Mouse (Mus musculus) midbrain, embryonic 14.5 days (tissue): Measurements from ENCODE around the gene Immp2l. TPM values are rescaled to one million over a fixed set of nuclear protein-coding genes. Genes with fewer than 3 reads are reported as not detected.
A peak's percentile ranks its signal among the peaks of the same experiment; 100 is the strongest.

ENCODE experiments used
- ATAC-seq: fragments of 200-750 bp; cut with Nextera tagmentation; 2 replicates; pipeline ENCODE4 v1.8.0; 2017; ENCODE audit warnings: moderate number of reproducible peaks, moderate library complexity; ENCODE audit not compliant: low FRiP score, low TSS enrichment
- DNase-seq: peaks from one replicate; pipeline ENCODE4 v3.0.0-alpha.2; 2015
- H3K27ac ChIP-seq: fragments of 300-500 bp; sonication (generic); replicated peaks from 2 replicates; pipeline ENCODE4 v1.5.1; 2014; ENCODE audit warnings: mild to moderate bottlenecking, low read depth, low read length, moderate library complexity
- H3K27me3 ChIP-seq: fragments of 300-500 bp; sonication (generic); 2 replicates; pipeline ENCODE4 v1.6.1; 2014; ENCODE audit warnings: low read length, control low read depth, mixed read lengths; ENCODE audit not compliant: control insufficient read depth, insufficient read depth
- H3K36me3 ChIP-seq: fragments of 300-500 bp; sonication (generic); 2 replicates; pipeline ENCODE4 v1.6.1; 2014; ENCODE audit warnings: low read length, control low read depth; ENCODE audit not compliant: control insufficient read depth, insufficient read depth
- H3K4me1 ChIP-seq: fragments of 300-500 bp; sonication (generic); 2 replicates; pipeline ENCODE4 v1.6.1; 2014; ENCODE audit warnings: mild to moderate bottlenecking, antibody characterized with exemption, low read length, control low read depth; ENCODE audit not compliant: control insufficient read depth, insufficient read depth
- H3K4me2 ChIP-seq: fragments of 300-500 bp; sonication (generic); 2 replicates; pipeline ENCODE4 v1.6.1; 2014; ENCODE audit warnings: mild to moderate bottlenecking, low read length, moderate library complexity
- H3K4me3 ChIP-seq: fragments of 300-500 bp; sonication (generic); replicated peaks from 2 replicates; pipeline ENCODE4 v1.5.1; 2014; ENCODE audit warnings: low read depth, low read length
- H3K9ac ChIP-seq: fragments of 300-500 bp; sonication (generic); replicated peaks from 2 replicates; pipeline ENCODE4 v1.6.1; 2014; ENCODE audit warnings: mild to moderate bottlenecking, low read length, moderate library complexity
- H3K9me3 ChIP-seq: fragments of 300-500 bp; sonication (generic); 2 replicates; pipeline ENCODE4 v1.6.1; 2016; ENCODE audit warnings: low read length, control low read depth, mixed read lengths; ENCODE audit not compliant: control insufficient read depth
- WGBS: fragments of 180-500 bp; shearing (Covaris S2); extraction: QIAGEN DNeasy Blood & Tissue Kit; methylation state at CpG from one replicate; pipeline ENCODE4 v1.1.7; 2014; 5-methylcytosine and 5-hydroxymethylcytosine counted together
- polyA plus RNA-seq: library from polyadenylated mRNA; unstranded; fragments of >200 nt; fragmentation: Nextera tagmentation; extraction: Ambion mirVana; gene quantifications from 2 replicates; pipeline ENCODE4 v1.2.1, GENCODE M21; 2014

Gene Immp2l
- polyA plus RNA-seq = 5.5 and 7.3 TPM in 2 replicates

DNA sequence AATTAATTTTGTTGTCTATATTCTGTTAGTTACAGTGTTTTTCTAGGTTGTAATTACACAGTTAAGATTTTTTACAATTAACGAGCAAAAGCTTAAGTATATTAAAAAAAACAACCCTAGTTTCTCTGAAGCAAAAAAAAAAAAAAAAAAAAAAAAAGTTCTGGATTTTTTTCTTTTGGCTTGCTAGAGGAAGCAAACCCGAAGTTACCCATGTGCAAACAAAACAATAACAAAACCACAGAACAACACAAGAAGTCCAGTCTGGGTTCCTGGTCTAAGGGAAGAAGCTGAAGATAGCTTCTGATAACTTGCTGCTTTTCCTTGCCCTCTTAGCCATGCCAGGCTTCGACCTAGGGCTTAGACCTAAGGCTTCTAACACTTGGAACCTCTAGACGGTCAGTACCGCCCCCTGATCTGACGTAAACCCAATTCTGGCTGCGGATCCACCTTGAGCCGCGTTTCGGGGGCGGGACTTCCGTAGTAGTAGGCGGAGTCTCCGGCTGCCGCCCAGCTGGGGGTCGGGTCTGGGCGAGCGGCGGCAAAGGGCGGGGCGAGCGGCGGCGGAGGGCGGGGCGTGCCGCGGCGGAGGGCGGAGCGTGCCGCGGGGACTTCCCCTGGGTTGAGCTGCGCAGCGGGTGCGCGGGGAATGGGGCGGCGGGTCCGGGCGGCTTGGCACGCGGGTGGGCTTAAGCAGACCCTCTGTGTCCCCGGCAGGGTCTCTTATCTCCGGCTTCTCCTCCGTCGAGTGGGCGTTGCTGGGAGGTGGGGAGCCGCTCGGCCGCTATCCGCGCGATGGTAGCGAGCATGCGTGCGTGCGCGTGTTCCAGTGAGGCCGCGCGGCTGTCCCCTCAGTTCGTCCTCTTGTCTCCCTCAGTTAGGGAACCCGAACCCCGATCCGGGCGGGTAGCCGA, at the start of gene Immp2l:
Gene Immp2l (plus strand): TSS at position 580 of the 911 bp plus-strand sequence.
- 3% methylated on average over 63 of the region's 68 CpGs for WGBS
- H3K27me3 ChIP-seq = no peaks in the 10 kb centered on the region
- peak within 1 kb of the TSS; percentile 68 for H3K9ac ChIP-seq
- H3K4me1 ChIP-seq = no peaks in the 10 kb centered on the region
- H3K27ac ChIP-seq = peak within 1 kb of the TSS; percentile 77
- peak; percentile 95 for DNase-seq
- H3K9me3 ChIP-seq = no peaks in the 10 kb centered on the region
- peak; percentile 97 for ATAC-seq
- H3K36me3 ChIP-seq = no peaks in the 10 kb centered on the region
- peak within 1 kb of the TSS; percentile 61 for H3K4me2 ChIP-seq
- peak within 1 kb of the TSS; percentile 68 for H3K4me3 ChIP-seq

DNA sequence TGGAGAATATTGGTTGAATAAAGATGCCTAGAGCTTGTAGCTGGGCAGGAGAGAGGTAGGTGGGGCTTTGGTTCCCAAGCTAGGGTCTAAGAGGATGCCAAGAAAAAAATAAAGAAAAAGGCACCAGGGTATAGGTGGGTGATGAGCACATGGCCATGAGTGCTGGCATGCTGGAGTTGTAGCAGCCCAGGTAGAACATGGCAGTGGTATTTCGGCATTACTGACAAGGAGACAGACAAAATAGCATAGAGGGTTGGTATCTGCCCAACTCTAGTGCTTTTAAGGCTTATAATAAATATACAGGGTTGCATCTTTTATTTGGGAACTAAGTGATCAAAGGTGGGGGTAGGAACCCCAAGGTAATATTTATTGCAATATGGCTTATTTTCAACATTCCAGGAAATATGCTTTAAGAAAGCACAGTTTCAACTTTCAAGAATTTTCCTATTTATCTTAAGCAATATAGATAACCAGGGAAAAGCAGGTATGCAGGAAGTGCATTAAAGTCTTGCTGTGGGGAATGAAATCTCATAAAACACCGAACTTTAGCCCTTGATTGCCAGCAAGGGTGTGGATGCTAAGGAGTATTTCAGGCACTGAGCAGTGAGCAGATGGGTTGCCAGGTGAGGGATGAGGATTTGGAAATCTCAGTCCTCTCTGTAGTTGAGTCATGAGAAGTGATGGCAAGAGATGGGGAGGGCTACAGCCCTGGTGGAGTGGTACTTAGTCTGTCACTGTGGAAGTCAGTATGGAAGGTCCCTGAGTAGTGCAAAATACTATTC, 45.0 kb upstream of the Immp2l start:
- no peaks in the 10 kb centered on the region for H3K4me1 ChIP-seq
- ATAC-seq (no peak), DNase-seq (no peak)
- no peak overlapping the region for H3K27ac ChIP-seq
- H3K4me2 ChIP-seq = no peak overlapping the region
- H3K9ac ChIP-seq = no peak overlapping the region
- H3K27me3 ChIP-seq = no peaks in the 10 kb centered on the region
- WGBS = 89% methylated on average over 2 of the region's 2 CpGs
- no peaks in the 10 kb centered on the region for H3K9me3 ChIP-seq
- H3K4me3 ChIP-seq = no peak overlapping the region
- H3K36me3 ChIP-seq = no peaks in the 10 kb centered on the region

DNA sequence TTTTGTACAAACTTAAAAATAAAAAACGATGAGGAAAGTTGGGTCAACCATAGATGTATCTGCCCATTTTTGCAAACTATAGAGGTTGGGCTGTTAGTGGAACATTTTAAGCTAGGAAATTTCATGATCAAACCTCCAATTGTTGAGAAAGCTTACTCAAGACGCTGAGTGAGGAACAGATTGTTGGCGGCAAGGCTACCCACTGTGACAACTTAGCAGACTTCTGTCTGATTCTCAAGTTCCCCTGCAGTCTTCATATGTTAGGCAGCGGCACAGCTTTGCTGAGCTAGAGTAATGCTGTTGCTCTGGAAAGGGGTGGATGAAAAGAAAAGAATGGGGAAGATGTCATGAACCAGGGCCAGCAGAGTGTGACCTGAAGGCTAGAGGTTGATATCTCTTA, 44.2 kb upstream of the Immp2l start:
- Histone ChIP-seq H3K27me3 (no peaks in the 10 kb centered on the region), H3K4me2 (no peak overlapping the region), H3K36me3 (no peaks in the 10 kb centered on the region), H3K9me3 (no peaks in the 10 kb centered on the region), H3K9ac (no peak overlapping the region), H3K4me1 (no peaks in the 10 kb centered on the region), H3K4me3 (no peak overlapping the region), H3K27ac (no peak overlapping the region)
- no peak for DNase-seq
- ATAC-seq = no peak
- 76% methylated on average over 4 of the region's 4 CpGs for WGBS

DNA sequence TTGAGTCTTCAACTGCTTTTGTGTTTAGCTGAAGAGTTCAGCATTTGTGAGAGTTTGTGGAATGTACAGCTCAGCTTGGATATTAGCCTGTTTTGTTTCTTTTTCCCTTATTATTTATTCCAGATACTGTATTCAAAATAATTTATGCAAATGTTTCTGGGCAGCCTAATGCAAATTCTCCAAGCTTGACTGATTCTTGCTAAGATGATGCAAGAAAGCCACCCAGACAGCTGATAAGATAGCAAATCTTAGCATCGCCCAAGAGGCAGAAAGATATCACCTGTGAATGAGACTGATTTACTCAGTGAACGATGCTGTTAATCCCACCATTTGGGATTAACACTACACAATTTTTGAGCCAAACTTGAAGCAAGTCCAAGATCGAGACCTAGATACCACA, 43.7 kb upstream of the Immp2l start:
- H3K9me3 ChIP-seq = no peaks in the 10 kb centered on the region
- H3K27ac ChIP-seq = no peak overlapping the region
- H3K4me1 ChIP-seq = no peaks in the 10 kb centered on the region
- no peak overlapping the region for H3K9ac ChIP-seq
- DNase-seq (no peak), ATAC-seq (no peak)
- no peaks in the 10 kb centered on the region for H3K36me3 ChIP-seq
- WGBS = 84% methylated on average over 3 of the region's 3 CpGs
- no peak overlapping the region for H3K4me2 ChIP-seq
- H3K4me3 ChIP-seq = no peak overlapping the region
- H3K27me3 ChIP-seq = no peaks in the 10 kb centered on the region

- H3K9me3 ChIP-seq = no peaks in the 10 kb centered on the region
- 74% methylated on average over 1 of the region's 1 CpGs for WGBS
- DNase-seq (no peak), ATAC-seq (no peak)
- H3K4me3 ChIP-seq = no peak overlapping the region
- H3K9ac ChIP-seq = no peak overlapping the region
- H3K4me1 ChIP-seq = no peaks in the 10 kb centered on the region
- H3K36me3 ChIP-seq = no peaks in the 10 kb centered on the region
- no peaks in the 10 kb centered on the region for H3K27me3 ChIP-seq
- H3K27ac ChIP-seq = no peak overlapping the region
- H3K4me2 ChIP-seq = no peak overlapping the region
These were observed 40.9 kb upstream of the Immp2l start for GRCm38 (mm10) chr12:40983021-40983420.

DNA sequence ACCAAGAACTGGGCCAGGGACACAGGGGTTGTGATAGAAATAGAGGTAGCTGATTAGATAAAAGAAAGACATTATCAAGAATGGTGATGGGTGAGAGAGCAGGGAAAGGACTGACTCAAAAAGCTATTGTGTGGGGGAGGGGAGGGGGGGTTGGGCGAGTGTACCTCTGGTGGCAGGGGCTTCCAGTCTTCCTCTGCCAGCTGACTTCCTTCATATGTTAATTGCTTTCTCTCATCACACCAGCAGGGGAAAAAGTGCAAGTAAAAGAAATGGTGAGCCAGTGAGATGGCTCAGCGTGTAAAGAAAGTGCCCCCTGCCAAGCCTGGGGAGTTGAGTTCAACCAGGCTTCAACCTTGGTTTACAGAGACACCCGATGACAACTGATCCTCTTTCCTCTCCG, 39.2 kb upstream of the Immp2l start:
- ATAC-seq = no peak
- no peaks in the 10 kb centered on the region for H3K27me3 ChIP-seq
- H3K36me3 ChIP-seq = no peaks in the 10 kb centered on the region
- H3K9me3 ChIP-seq = no peaks in the 10 kb centered on the region
- H3K27ac ChIP-seq = no peak overlapping the region
- H3K4me3 ChIP-seq = no peak overlapping the region
- DNase-seq = no peak
- H3K4me1 ChIP-seq = no peaks in the 10 kb centered on the region
- no peak overlapping the region for H3K9ac ChIP-seq
- H3K4me2 ChIP-seq = no peak overlapping the region
- WGBS = 10% methylated on average over 4 of the region's 4 CpGs

DNA sequence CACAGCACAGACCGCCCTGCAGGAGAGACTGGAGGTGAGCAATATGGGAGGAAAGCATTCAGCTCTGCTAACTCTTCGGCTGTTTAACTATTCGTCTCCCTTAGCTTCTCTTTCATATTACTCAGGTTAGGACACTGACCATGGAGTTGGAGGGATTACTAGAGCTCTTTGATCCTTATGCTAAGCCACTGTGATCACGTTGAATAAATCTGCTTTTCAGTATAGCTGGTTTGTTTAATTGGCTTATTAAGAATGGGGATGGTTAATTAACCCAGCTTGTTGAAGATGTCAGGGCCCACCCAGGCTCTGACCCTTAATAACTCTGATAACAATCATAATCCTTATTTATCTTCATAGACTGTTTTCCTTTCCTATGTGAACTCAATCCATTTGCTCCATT, 38.1 kb upstream of the Immp2l start:
- H3K4me1 ChIP-seq = no peaks in the 10 kb centered on the region
- ATAC-seq (no peak), DNase-seq (no peak)
- H3K36me3 ChIP-seq = no peaks in the 10 kb centered on the region
- H3K4me2 ChIP-seq = no peak overlapping the region
- H3K27me3 ChIP-seq = no peaks in the 10 kb centered on the region
- 52% methylated on average over 4 of the region's 4 CpGs for WGBS
- H3K9me3 ChIP-seq = no peaks in the 10 kb centered on the region
- H3K4me3 ChIP-seq = no peak overlapping the region
- no peak overlapping the region for H3K27ac ChIP-seq
- H3K9ac ChIP-seq = no peak overlapping the region

GRCm38 (mm10) chr12:40988311-40989065, 35.4 kb upstream of the Immp2l start:
- peak; percentile 8 for DNase-seq
- H3K9me3 ChIP-seq = no peaks in the 10 kb centered on the region
- 81% methylated on average over 9 of the region's 9 CpGs for WGBS

More at GRCm38 (mm10) chr12:40988311-40989065, 35.4 kb upstream of the Immp2l start:
- no peaks in the 10 kb centered on the region for H3K4me1 ChIP-seq
- H3K27ac ChIP-seq = no peak overlapping the region
- ATAC-seq = no peak
- no peaks in the 10 kb centered on the region for H3K36me3 ChIP-seq
- H3K9ac ChIP-seq = no peak overlapping the region
- no peak overlapping the region for H3K4me2 ChIP-seq
- H3K4me3 ChIP-seq = no peak overlapping the region
- H3K27me3 ChIP-seq = no peaks in the 10 kb centered on the region
